Mouse (Mus musculus) midbrain, embryonic 14.5 days (tissue): Measurements from ENCODE around the gene Snap47. TPM values are rescaled to one million over a fixed set of nuclear protein-coding genes. Genes with fewer than 3 reads are reported as not detected.

ENCODE experiments used
- ATAC-seq: fragments of 200-750 bp; cut with Nextera tagmentation; 2 replicates; pipeline ENCODE4 v1.8.0; 2017; ENCODE audit warnings: moderate number of reproducible peaks, moderate library complexity; ENCODE audit not compliant: low FRiP score, low TSS enrichment
- DNase-seq: peaks from one replicate; pipeline ENCODE4 v3.0.0-alpha.2; 2015
- H3K27ac ChIP-seq: fragments of 300-500 bp; sonication (generic); replicated peaks from 2 replicates; pipeline ENCODE4 v1.5.1; 2014; ENCODE audit warnings: mild to moderate bottlenecking, low read depth, low read length, moderate library complexity
- H3K27me3 ChIP-seq: fragments of 300-500 bp; sonication (generic); 2 replicates; pipeline ENCODE4 v1.6.1; 2014; ENCODE audit warnings: low read length, control low read depth, mixed read lengths; ENCODE audit not compliant: control insufficient read depth, insufficient read depth
- H3K36me3 ChIP-seq: fragments of 300-500 bp; sonication (generic); 2 replicates; pipeline ENCODE4 v1.6.1; 2014; ENCODE audit warnings: low read length, control low read depth; ENCODE audit not compliant: control insufficient read depth, insufficient read depth
- H3K4me1 ChIP-seq: fragments of 300-500 bp; sonication (generic); 2 replicates; pipeline ENCODE4 v1.6.1; 2014; ENCODE audit warnings: mild to moderate bottlenecking, antibody characterized with exemption, low read length, control low read depth; ENCODE audit not compliant: control insufficient read depth, insufficient read depth
- H3K4me2 ChIP-seq: fragments of 300-500 bp; sonication (generic); 2 replicates; pipeline ENCODE4 v1.6.1; 2014; ENCODE audit warnings: mild to moderate bottlenecking, low read length, moderate library complexity
- H3K4me3 ChIP-seq: fragments of 300-500 bp; sonication (generic); replicated peaks from 2 replicates; pipeline ENCODE4 v1.5.1; 2014; ENCODE audit warnings: low read depth, low read length
- H3K9ac ChIP-seq: fragments of 300-500 bp; sonication (generic); replicated peaks from 2 replicates; pipeline ENCODE4 v1.6.1; 2014; ENCODE audit warnings: mild to moderate bottlenecking, low read length, moderate library complexity
- H3K9me3 ChIP-seq: fragments of 300-500 bp; sonication (generic); 2 replicates; pipeline ENCODE4 v1.6.1; 2016; ENCODE audit warnings: low read length, control low read depth, mixed read lengths; ENCODE audit not compliant: control insufficient read depth
- WGBS: fragments of 180-500 bp; shearing (Covaris S2); extraction: QIAGEN DNeasy Blood & Tissue Kit; methylation state at CpG from one replicate; pipeline ENCODE4 v1.1.7; 2014; 5-methylcytosine and 5-hydroxymethylcytosine counted together
- polyA plus RNA-seq: library from polyadenylated mRNA; unstranded; fragments of >200 nt; fragmentation: Nextera tagmentation; extraction: Ambion mirVana; gene quantifications from 2 replicates; pipeline ENCODE4 v1.2.1, GENCODE M21; 2014

Snap47 gene
- polyA plus RNA-seq, 1 experiment from 2014 or later, result 525 TPM

GRCm38 (mm10) chr11:59471413-59472325, 20.7 kb upstream of the Snap47 start:
- Histone ChIP-seq H3K4me3 (peak overlapping the region; percentile 93), H3K27ac (peak overlapping the region; percentile 78), H3K9ac (peak overlapping the region; percentile 94), H3K4me2 (peak overlapping the region; percentile 84), H3K9me3 (no peaks in the 10 kb centered on the region), H3K36me3 (no peaks in the 10 kb centered on the region), H3K4me1 (peaks cover 7% of the 10 kb centered on the region; the same call in 1 of the 2 replicates), H3K27me3 (no peaks in the 10 kb centered on the region)
- DNase-seq (peak; percentile 27), ATAC-seq (peak; percentile 70)
- WGBS, result 8% methylated on average over 37 of the region's 37 CpGs

- no peak overlapping the region for H3K4me2 ChIP-seq
- ATAC-seq (no peak), DNase-seq (no peak)
- H3K36me3 ChIP-seq, result peaks cover 72% of the 10 kb centered on the region
- no peak overlapping the region for H3K9ac ChIP-seq
- H3K27me3 ChIP-seq, result no peaks in the 10 kb centered on the region
- peaks cover 27% of the 10 kb centered on the region for H3K9me3 ChIP-seq
- no peak overlapping the region for H3K27ac ChIP-seq
- no peaks in the 10 kb centered on the region for H3K4me1 ChIP-seq
- WGBS, result 92% methylated on average over 2 of the region's 2 CpGs
- no peak overlapping the region for H3K4me3 ChIP-seq
Observed at GRCm38 (mm10) chr11:59460459-59460858, 9.5 kb upstream of the Snap47 start.

GRCm38 (mm10) chr11:59458973-59459372, 8.0 kb upstream of the Snap47 start:
- peaks cover 78% of the 10 kb centered on the region for H3K36me3 ChIP-seq
- DNase-seq, result no peak
- peaks cover 19% of the 10 kb centered on the region for H3K9me3 ChIP-seq
- 71% methylated on average over 5 of the region's 5 CpGs for WGBS
- ATAC-seq, result no peak
- no peaks in the 10 kb centered on the region for H3K27me3 ChIP-seq
- no peak overlapping the region for H3K9ac ChIP-seq
- no peaks in the 10 kb centered on the region for H3K4me1 ChIP-seq
- no peak overlapping the region for H3K4me2 ChIP-seq
- H3K27ac ChIP-seq, result no peak overlapping the region
- H3K4me3 ChIP-seq, result no peak overlapping the region

- Histone ChIP-seq H3K4me2 (no peak overlapping the region), H3K4me3 (no peak overlapping the region), H3K27ac (no peak overlapping the region), H3K4me1 (no peaks in the 10 kb centered on the region), H3K9me3 (no peaks in the 10 kb centered on the region), H3K27me3 (no peaks in the 10 kb centered on the region), H3K9ac (no peak overlapping the region), H3K36me3 (peaks cover 73% of the 10 kb centered on the region)
- ATAC-seq (no peak), DNase-seq (no peak)
- WGBS, result 97% methylated on average over 2 of the region's 2 CpGs
Observed at GRCm38 (mm10) chr11:59456891-59457290, 5.9 kb upstream of the Snap47 start.

- H3K36me3 ChIP-seq, result peaks cover 72% of the 10 kb centered on the region
- no peak for ATAC-seq
- H3K9me3 ChIP-seq, result no peaks in the 10 kb centered on the region
- 0 out of 2 replicates have a peak, but pooled peaks cover under 1% of the 10 kb centered on the region for H3K4me1 ChIP-seq
- DNase-seq, result no peak
- WGBS, result 91% methylated on average over 2 of the region's 2 CpGs
- no peak overlapping the region for H3K4me2 ChIP-seq
- H3K27me3 ChIP-seq, result no peaks in the 10 kb centered on the region
- H3K27ac ChIP-seq, result no peak overlapping the region
- no peak overlapping the region for H3K4me3 ChIP-seq
- no peak overlapping the region for H3K9ac ChIP-seq
Observed at GRCm38 (mm10) chr11:59456346-59456745, 5.4 kb upstream of the Snap47 start.

GRCm38 (mm10) chr11:59450230-59450771, 685 bp downstream of the Snap47 start:
- Histone ChIP-seq H3K4me1 (peaks cover 20% of the 10 kb centered on the region), H3K9me3 (no peaks in the 10 kb centered on the region), H3K36me3 (peaks cover 37% of the 10 kb centered on the region), H3K4me3 (peak overlapping the region; percentile 75), H3K27me3 (no peaks in the 10 kb centered on the region), H3K27ac (peak overlapping the region; percentile 79; the same call in 1 of the 2 replicates), H3K4me2 (peak overlapping the region; percentile 91), H3K9ac (peak overlapping the region; percentile 70)
- ATAC-seq (peak; percentile 53), DNase-seq (no peak)
- WGBS, result 2% methylated on average over 38 of the region's 38 CpGs

GRCm38 (mm10) chr11:59449741-59450229, 1.2 kb downstream of the Snap47 start, which contains the start of gene Jmjd4:
Gene Jmjd4 (plus strand): TSS chr11:59450045.
- DNase-seq (peak; percentile 96), ATAC-seq (peak; percentile 96)
- WGBS, result under 1% methylated on average over 35 of the region's 40 CpGs
- Histone ChIP-seq H3K9me3 (no peaks in the 10 kb centered on the region), H3K27ac (peak within 1 kb of the TSS; percentile 79), H3K4me3 (peak within 1 kb of the TSS; percentile 75), H3K36me3 (peaks cover 35% of the 10 kb centered on the region), H3K4me2 (peak within 1 kb of the TSS; percentile 91), H3K27me3 (no peaks in the 10 kb centered on the region), H3K4me1 (peaks cover 20% of the 10 kb centered on the region), H3K9ac (peak within 1 kb of the TSS; percentile 70)

- Histone ChIP-seq H3K4me3 (no peak overlapping the region), H3K36me3 (peaks cover 16% of the 10 kb centered on the region), H3K9me3 (no peaks in the 10 kb centered on the region), H3K27ac (no peak overlapping the region), H3K9ac (no peak overlapping the region), H3K4me1 (no peaks in the 10 kb centered on the region), H3K4me2 (no peak overlapping the region), H3K27me3 (no peaks in the 10 kb centered on the region)
- no peak for DNase-seq
- no peak for ATAC-seq
Observed at GRCm38 (mm10) chr11:59443102-59443501, 7.9 kb downstream of the Snap47 start.
